Mouse (Mus musculus) brain, embryonic 14.5 days (tissue): ENCODE data around the gene Magee1.
"Not testable (repeated sequence)": the region's sequence is repeated elsewhere in the genome, so short reads cannot be mapped to it uniquely, and the experiment has no call there.

ENCODE experiments used
- CTCF ChIP-seq: fragments of 200-500 bp; IDR thresholded peaks from 2 replicates; pipeline ENCODE4 v1.5.1; 2012; ENCODE audit warnings: inconsistent platforms, mild to moderate bottlenecking, moderate library complexity, borderline replicate concordance; ENCODE audit not compliant: insufficient read depth, insufficient read length; ENCODE audit errors: extremely low read depth
- POLR2A ChIP-seq: fragments of 200-500 bp; IDR thresholded peaks from 2 replicates; pipeline ENCODE4 v1.6.1; 2012; ENCODE audit warnings: mild to moderate bottlenecking, inconsistent platforms, borderline replicate concordance; ENCODE audit not compliant: poor library complexity, insufficient read depth, insufficient read length, severe bottlenecking; ENCODE audit errors: extremely low read depth

- not testable (repeated sequence) for TF ChIP-seq CTCF, POLR2A
These were observed 44.8 kb downstream of the Magee1 start for GRCm38 (mm10) chrX:105165007-105165406.
